Mouse (Mus musculus) heart, embryonic 10.5 days (tissue): ENCODE results near the gene Dnah7a. TPM values are rescaled to one million over a fixed set of nuclear protein-coding genes. Genes with fewer than 3 reads are reported as not detected.
"Not testable (repeated sequence)": the region's sequence is repeated elsewhere in the genome, so short reads cannot be mapped to it uniquely, and the experiment has no call there.

Experiments
- DNase-seq: peaks from one replicate; pipeline ENCODE4 v3.0.0-alpha.2; 2017; ENCODE audit warnings: low spot score
- H3K27ac ChIP-seq: fragments of 300-500 bp; sonication (generic); 2 replicates; pipeline ENCODE4 v1.5.1; 2016; ENCODE audit warnings: mild to moderate bottlenecking
- H3K27me3 ChIP-seq: fragments of 300-500 bp; sonication (generic); 2 replicates; pipeline ENCODE4 v1.6.1; 2016; ENCODE audit warnings: mild to moderate bottlenecking; ENCODE audit not compliant: poor library complexity, insufficient read depth, severe bottlenecking
- H3K36me3 ChIP-seq: fragments of 300-500 bp; sonication (generic); 2 replicates; pipeline ENCODE4 v1.6.1; 2016; ENCODE audit warnings: mild to moderate bottlenecking, moderate library complexity
- H3K4me1 ChIP-seq: fragments of 300-500 bp; sonication (generic); 2 replicates; pipeline ENCODE4 v1.6.1; 2016; ENCODE audit warnings: mild to moderate bottlenecking
- H3K4me3 ChIP-seq: fragments of 300-500 bp; sonication (generic); 2 replicates; pipeline ENCODE4 v1.5.1; 2016; ENCODE audit warnings: mild to moderate bottlenecking, moderate library complexity
- H3K9me3 ChIP-seq: fragments of 300-500 bp; sonication (generic); 2 replicates; pipeline ENCODE4 v1.6.1; 2016; ENCODE audit warnings: mild to moderate bottlenecking, moderate library complexity
- WGBS: fragments of 180-500 bp; shearing (Covaris S2); methylation state at CpG from one replicate; pipeline ENCODE4 v1.1.7; 2016; 5-methylcytosine and 5-hydroxymethylcytosine counted together
- polyA plus RNA-seq: library from polyadenylated mRNA; unstranded; fragments of >200 nt; fragmentation: Nextera tagmentation; extraction: Ambion mirVana; gene quantifications from 2 replicates; pipeline ENCODE4 v1.2.1, GENCODE M21; 2016

Dnah7a gene
- polyA plus RNA-seq, 1 experiment from 2014 or later: 2.0 TPM

DNA sequence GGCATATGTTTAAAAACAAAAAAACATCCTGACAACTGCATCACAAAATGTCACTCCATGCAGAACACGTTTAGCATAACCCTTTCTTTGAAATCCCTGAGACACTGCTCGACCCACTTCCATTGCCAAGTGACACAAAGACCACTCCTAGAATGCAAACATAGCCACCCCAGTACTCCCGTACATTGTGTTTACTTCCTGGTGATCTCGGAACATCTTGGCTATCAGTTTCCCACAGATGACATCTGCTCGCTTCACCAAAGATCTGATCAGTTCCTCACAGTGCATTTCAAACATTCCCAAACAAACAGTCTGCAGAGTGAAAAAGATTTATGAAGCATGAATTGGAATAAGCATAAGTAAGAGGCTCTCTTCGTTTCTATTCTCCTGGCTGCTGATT is 76.6 kb downstream of the Dnah7a start:
- Histone ChIP-seq H3K27me3 (no peaks in the 10 kb centered on the region), H3K36me3 (no peaks in the 10 kb centered on the region), H3K4me3 (no peak overlapping the region), H3K4me1 (no peaks in the 10 kb centered on the region), H3K27ac (no peak overlapping the region), H3K9me3 (no peaks in the 10 kb centered on the region)
- 57% methylated on average over 6 of the region's 6 CpGs for WGBS
- DNase-seq: no peak

DNA sequence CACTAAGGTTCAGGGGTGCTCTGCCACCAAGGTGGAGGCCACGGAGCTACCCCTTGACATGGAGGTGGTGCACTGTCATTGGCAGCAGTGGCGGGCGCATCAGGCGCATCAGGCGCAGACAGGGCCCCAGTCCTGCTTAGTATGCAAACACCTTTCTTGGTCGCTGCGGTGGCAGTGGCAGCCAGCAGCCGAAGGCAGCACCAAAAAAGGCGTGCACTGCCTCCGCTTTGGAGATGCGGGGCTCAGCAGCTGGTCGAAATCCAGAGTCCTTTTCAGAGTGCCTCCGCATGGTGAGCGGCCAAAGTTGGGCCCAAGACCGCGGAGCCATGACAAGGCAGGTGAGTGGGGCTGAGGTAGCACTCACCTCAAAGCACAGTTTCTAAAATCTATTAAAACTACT is 93.1 kb downstream of the Dnah7a start:
- WGBS: 84% methylated on average over 16 of the region's 16 CpGs
- Histone ChIP-seq H3K27ac (no peak overlapping the region), H3K27me3 (no peaks in the 10 kb centered on the region), H3K4me3 (no peak overlapping the region), H3K9me3 (peaks cover 12% of the 10 kb centered on the region), H3K4me1 (no peaks in the 10 kb centered on the region), H3K36me3 (0 out of 2 replicates have a peak, but pooled peaks cover 5% of the 10 kb centered on the region)
- DNase-seq: no peak

DNA sequence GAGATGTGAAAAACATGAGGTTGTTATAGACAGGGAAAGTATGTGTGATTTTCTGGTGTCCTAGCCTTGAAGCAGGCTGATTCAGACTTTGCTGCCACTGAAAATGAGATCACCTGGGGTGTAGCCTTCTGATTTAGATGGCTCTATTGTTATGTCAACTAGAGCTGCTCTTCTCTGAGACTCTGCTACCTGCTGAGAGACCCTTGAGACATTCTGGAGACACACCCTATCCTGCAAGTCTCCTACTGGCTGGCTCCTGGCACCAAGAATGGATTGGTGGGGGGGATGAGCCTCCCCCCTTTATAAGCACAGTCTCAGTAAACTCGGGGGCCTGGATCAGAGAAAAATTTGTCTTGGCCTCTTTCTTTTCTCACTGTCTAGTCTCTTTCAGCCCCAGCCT is 125.3 kb downstream of the Dnah7a start:
- H3K9me3 ChIP-seq, DNase-seq, H3K27me3 ChIP-seq, H3K4me3 ChIP-seq, H3K4me1 ChIP-seq, H3K36me3 ChIP-seq, H3K27ac ChIP-seq: not testable (repeated sequence)
- 29% methylated on average over 1 of the region's 1 CpGs for WGBS

DNA sequence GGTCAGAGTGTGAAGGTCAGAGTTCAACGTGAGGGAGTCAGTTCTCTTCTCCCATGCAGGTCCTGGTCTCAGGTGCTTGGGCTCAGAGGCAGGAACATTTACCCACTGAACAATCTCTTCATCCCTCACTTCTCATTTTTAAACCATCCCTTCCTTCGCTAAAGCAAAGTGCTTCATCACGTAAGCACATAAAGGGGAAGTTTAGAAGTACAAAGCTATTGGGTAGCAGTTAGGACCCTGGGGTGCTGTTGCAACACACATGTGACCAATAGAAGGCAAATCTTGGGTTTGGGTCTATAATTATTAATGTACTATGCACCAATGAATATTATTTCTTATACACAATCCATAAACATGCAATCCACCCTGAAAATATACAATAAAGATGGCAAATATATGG is 148.7 kb downstream of the Dnah7a start:
- not testable (repeated sequence) for H3K4me1 ChIP-seq, H3K4me3 ChIP-seq, H3K27ac ChIP-seq, H3K27me3 ChIP-seq, H3K36me3 ChIP-seq, H3K9me3 ChIP-seq, DNase-seq
- 90% methylated on average over 3 of the region's 3 CpGs for WGBS

DNA sequence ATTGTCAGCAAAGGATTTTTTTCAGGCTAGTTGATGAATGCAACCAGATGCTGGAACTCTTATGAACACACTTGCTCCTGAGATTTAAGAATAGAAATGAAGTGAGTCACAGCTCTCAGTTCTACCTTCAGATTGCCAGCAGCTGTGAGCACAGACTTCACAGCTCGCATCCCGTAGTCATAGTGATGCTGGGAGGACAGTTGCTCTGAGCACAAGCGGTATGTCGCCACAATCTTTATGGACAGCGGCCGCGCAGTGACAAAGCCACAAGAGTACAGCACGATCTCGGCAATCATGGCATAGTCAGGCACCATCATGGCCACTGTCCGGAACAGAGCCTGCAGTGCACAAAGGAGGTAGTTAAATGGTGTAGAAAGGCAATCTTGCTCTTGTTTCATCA is 159.6 kb downstream of the Dnah7a start:
- H3K4me3 ChIP-seq, H3K9me3 ChIP-seq, DNase-seq, H3K27ac ChIP-seq, H3K4me1 ChIP-seq, H3K27me3 ChIP-seq, H3K36me3 ChIP-seq: not testable (repeated sequence)
- 90% methylated on average over 10 of the region's 10 CpGs for WGBS

DNA sequence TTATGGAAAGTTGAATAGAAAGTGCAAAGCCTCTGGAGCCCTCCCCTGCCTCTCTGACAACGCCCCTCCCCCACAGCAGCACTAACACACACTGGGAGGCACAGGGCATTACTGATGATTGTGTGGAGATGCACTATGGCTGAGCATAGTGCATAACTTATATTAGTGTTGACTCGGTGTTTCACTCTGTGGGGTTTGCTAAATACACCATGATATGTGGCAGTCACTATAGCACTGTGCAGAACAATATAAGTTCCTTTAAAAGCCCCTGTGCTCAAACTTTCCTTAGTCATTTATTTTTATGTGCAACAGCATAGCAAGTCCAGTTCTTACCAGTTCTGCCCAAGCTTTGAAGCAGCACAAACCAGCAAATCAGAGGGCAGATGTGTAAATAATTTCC is 168.2 kb downstream of the Dnah7a start:
- DNase-seq, H3K9me3 ChIP-seq, H3K4me3 ChIP-seq, H3K27me3 ChIP-seq, H3K36me3 ChIP-seq, H3K4me1 ChIP-seq, H3K27ac ChIP-seq: not testable (repeated sequence)
- WGBS: 64% methylated on average over 2 of the region's 2 CpGs

DNA sequence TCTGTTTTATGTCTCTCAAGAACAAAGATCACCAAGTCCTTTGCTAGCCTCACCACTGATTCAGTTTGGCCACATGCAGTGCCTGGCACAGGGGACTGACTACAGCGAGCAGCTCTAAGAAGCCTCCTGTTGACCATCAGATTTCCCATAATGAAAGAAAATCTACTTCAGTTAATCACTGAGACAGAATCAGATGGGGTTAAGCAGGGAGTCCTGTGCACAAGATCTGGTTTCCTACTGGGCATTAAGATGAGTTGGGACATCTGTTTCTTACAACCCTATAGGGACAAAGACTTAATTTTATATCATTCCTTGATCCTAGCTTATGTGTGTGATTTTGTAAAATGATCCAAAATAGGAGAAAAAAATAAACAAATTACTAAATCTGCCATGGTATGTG is 171.8 kb downstream of the Dnah7a start:
- DNase-seq: not testable (repeated sequence)

DNA sequence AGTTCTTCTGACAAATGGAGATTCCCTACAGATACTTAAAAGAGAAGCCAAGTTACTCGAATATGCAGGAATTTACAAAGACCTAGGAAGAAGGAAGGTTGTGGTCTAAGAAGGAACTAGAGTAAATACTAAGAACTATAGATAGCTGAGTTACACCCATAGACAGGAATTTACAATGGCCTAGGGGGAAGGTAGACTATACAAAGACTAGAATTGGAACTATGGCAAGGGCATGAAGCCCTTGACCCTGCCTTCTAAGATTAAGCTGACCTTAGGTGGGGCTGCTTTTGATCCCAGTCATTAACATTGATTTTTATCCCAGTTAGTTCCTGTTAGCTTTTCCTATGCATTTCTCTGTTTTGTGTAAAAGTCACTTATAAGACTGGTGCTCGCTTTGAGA is 180.6 kb downstream of the Dnah7a start:
- not testable (repeated sequence) for DNase-seq, H3K27me3 ChIP-seq
- WGBS: 79% methylated on average over 2 of the region's 2 CpGs

More for the DNA sequence above, 171.8 kb downstream of the Dnah7a start:
- not testable (repeated sequence) for H3K4me1 ChIP-seq, H3K4me3 ChIP-seq, H3K27me3 ChIP-seq, H3K27ac ChIP-seq, H3K9me3 ChIP-seq, H3K36me3 ChIP-seq
- WGBS: 68% methylated on average over 1 of the region's 1 CpGs

DNA sequence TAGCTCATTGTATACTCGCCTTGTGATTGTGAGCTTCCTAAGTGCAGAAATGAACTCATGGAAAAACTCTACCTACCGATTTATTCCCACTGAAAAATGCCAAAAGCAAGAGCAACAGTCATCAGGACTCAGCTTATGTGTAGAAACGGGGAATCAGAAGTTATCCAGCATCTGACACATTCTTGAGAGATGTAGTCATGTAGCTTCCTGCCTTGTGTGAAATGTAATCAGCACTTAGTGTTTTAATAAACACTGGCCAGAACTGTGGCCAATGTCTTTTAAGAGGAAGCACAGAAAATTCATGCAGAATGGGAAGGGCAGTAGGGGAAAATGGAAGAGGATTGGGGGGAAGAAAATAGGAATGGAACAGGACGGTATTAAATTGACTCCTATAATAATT is 232.9 kb downstream of the Dnah7a start:
- Histone ChIP-seq H3K36me3 (no peaks in the 10 kb centered on the region), H3K9me3 (no peaks in the 10 kb centered on the region), H3K27me3 (no peaks in the 10 kb centered on the region), H3K27ac (no peak overlapping the region), H3K4me1 (peaks cover 5% of the 10 kb centered on the region; the same call in 1 of the 2 replicates), H3K4me3 (no peak overlapping the region)
- DNase-seq: no peak
- WGBS: 40% methylated on average over 4 of the region's 4 CpGs

More for the DNA sequence above, 180.6 kb downstream of the Dnah7a start:
- H3K4me1 ChIP-seq, H3K9me3 ChIP-seq, H3K4me3 ChIP-seq, H3K36me3 ChIP-seq, H3K27ac ChIP-seq: not testable (repeated sequence)

DNA sequence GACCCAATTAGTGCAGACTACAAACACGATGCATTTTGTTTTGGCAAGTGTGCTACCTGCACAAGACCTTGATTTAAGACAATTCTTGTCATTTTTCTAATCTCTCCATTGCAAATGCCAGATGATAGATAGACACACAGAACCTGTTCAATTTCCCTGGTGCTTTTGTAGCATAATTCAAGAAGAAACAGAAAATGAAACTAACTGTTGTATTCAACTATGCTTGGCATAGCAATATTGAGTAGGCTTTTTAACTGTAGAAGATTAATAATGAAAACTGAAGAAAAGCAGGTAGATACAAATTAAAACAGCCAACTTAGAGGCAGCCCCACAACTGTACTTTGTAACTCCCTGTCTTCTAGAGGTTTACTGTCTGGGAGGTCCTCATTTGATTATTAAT is 234.5 kb downstream of the Dnah7a start:
- not testable (repeated sequence) for H3K36me3 ChIP-seq, H3K27me3 ChIP-seq, H3K4me1 ChIP-seq, H3K9me3 ChIP-seq, DNase-seq, H3K4me3 ChIP-seq, H3K27ac ChIP-seq
- WGBS: 82% methylated on average over 1 of the region's 1 CpGs

DNA sequence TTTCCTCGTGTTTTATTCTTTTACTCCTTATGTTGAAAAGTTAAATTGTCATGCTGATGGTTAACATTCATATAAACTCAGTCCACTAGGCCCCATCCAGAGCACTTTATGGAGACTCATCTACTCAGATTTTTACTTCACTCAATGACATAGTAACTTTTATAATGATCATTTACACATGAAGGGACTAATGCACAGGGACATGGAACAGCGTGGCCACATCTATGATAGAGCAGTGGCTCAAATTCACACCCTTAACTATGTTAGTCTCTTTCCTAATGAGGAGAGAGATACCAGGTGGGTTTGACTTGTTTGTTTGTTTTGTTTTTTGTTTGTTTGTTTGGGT is 239.3 kb downstream of the Dnah7a start:
- no peaks in the 10 kb centered on the region for H3K27me3 ChIP-seq
- DNase-seq: no peak
- H3K36me3 ChIP-seq: no peaks in the 10 kb centered on the region
- 82% methylated on average over 2 of the region's 2 CpGs for WGBS
- no peak overlapping the region for H3K4me3 ChIP-seq
- no peaks in the 10 kb centered on the region for H3K4me1 ChIP-seq
- no peaks in the 10 kb centered on the region for H3K9me3 ChIP-seq
- H3K27ac ChIP-seq: no peak overlapping the region

DNA sequence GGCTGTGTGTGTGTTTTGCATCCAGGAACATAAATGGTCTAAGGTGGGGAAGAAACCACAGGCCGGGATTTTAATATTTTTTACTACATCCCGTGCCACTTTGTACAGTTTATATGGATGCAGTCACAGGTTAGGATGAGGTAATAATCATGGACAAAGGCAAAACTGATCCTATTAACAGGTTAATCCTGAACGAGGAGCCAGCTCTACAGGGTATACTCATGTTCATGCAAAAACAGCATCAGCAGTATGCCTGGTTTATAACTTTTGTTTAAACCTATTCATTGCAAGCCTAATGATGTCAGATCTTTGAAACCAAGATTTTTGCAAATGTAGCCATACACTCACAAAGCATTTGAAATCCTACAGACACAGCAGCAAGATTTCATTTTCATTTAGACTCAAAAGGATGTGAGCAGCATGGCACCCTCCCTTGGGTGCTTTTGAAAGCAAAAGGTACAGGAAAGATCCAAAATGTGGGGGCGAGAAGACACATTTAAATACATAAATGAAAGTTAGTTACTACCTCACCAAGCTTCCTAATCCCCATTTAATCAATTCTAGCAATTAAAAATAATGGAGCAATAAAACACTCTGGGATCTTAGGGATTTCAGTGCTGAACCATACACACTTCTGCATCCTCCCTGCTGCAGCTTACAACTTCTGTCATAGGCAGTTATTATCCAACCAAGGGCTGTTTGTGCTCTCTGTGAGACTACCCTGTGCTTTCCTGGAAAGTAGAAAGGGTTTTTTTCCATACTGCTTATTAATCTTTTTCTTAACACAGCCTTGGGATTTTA is 239.9 kb downstream of the Dnah7a start:
- H3K27me3 ChIP-seq, H3K27ac ChIP-seq, H3K4me3 ChIP-seq, H3K9me3 ChIP-seq, H3K36me3 ChIP-seq, DNase-seq, H3K4me1 ChIP-seq: not testable (repeated sequence)
- 74% methylated on average over 4 of the region's 4 CpGs for WGBS

DNA sequence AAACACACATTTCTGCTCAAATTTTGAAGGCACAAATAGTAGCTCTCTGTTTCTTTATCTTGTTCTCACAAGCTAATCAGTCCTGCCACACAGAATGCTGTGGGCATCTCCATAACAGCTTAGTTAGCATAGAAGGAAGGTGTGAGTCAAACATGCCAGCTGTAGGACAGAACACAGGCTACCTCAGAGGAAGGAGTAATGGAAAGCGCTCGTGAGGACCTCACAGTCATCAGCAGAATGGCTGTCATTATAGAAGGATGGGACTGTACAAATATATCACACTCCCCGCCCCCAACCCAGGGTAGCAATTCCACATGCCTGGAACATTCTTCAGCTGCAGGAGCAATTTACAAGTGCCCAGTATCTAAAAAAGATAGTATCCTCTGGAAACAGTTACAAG is 267.4 kb downstream of the Dnah7a start:
- not testable (repeated sequence) for H3K36me3 ChIP-seq, H3K27ac ChIP-seq, H3K4me1 ChIP-seq, H3K27me3 ChIP-seq, H3K9me3 ChIP-seq, DNase-seq, H3K4me3 ChIP-seq
- WGBS: 34% methylated on average over 3 of the region's 3 CpGs

DNA sequence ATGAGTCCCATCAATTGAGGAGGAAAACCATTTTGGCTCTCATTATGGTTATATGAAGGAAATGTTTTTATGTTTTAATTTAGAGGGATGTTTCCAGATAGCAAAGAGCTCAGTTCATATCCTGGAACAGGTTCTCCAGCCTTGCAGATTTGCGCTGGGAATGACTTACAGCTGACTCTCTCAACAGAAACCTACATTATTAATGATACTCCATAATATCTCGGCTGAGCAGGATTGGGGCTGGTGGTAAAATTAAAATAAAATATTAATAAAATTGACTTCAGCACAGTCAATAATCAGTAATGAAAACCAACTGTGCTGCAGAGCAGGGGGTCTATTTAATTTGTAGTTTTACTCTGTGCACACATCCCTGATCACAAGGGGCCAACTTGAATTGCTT is 274.2 kb downstream of the Dnah7a start:
- not testable (repeated sequence) for H3K4me1 ChIP-seq, H3K9me3 ChIP-seq, H3K27me3 ChIP-seq, DNase-seq, H3K27ac ChIP-seq, H3K4me3 ChIP-seq, H3K36me3 ChIP-seq
- WGBS: 81% methylated on average over 2 of the region's 2 CpGs
